8 mouse cellular contexts compared by ENCODE assay signal in genomic region chr1:134095721-134096120, GRCm38 (mm10). TPM values are rescaled to one million over a fixed set of nuclear protein-coding genes. Genes with fewer than 3 reads are reported as not detected.
DNase-seq lines count a peak whose midpoint lies in the region; ATAC-seq and TF ChIP-seq lines count a peak whose summit lies in the region.

No protein-coding gene starts in this region.

- peaks cover 67% of the 10 kb centered on the region for H3K4me1 ChIP-seq in heart, postnatal 0 days (ENCODE audit: control insufficient read depth, insufficient read depth)
- peaks cover 69% of the 10 kb centered on the region for H3K4me1 ChIP-seq in brown adipose tissue, adult 24 weeks (ENCODE audit: control insufficient read depth, insufficient read depth, insufficient read length, low read length)
- peaks cover 21% of the 10 kb centered on the region for H3K4me1 ChIP-seq in forebrain, postnatal 0 days (ENCODE audit: insufficient read depth)
- peaks cover 26% of the 10 kb centered on the region for H3K4me1 ChIP-seq in midbrain, embryonic 11.5 days (ENCODE audit: control insufficient read depth, insufficient read depth, low read length)

- no peak overlapping the region for H3K4me2 ChIP-seq in heart, postnatal 0 days (ENCODE audit: low read depth, low read length)
- H3K4me2 ChIP-seq in forebrain, postnatal 0 days (ENCODE audit: low read depth) = no peak overlapping the region
- H3K4me2 ChIP-seq in midbrain, embryonic 11.5 days = no peak overlapping the region

- TF ChIP-seq CTCF in heart, postnatal 0 days (IDR thresholded peaks at IDR 0.05; ENCODE audit: low read depth) = no peak
- no peak for TF ChIP-seq CTCF in forebrain, postnatal 0 days (IDR thresholded peaks at IDR 0.05; ENCODE audit: low read depth)

- intact Hi-C loops in heart, postnatal 36 days (cut with DNase I) = no loop called here

- WGBS in heart, postnatal 0 days = 78% methylated on average over 4 of the region's 4 CpGs
- 55% methylated on average over 4 of the region's 4 CpGs for WGBS in forebrain, postnatal 0 days
- 90% methylated on average over 4 of the region's 4 CpGs for WGBS in midbrain, embryonic 11.5 days

- H3K27me3 ChIP-seq in heart, postnatal 0 days (ENCODE audit: control insufficient read depth, insufficient read depth, low read length) = no peaks in the 10 kb centered on the region
- H3K27me3 ChIP-seq in forebrain, postnatal 0 days (ENCODE audit: insufficient read depth, low read length) = no peaks in the 10 kb centered on the region
- no peaks in the 10 kb centered on the region for H3K27me3 ChIP-seq in midbrain, embryonic 11.5 days (ENCODE audit: control insufficient read depth, insufficient read depth, low read length)

- H3K9ac ChIP-seq in heart, postnatal 0 days (replicated peaks; ENCODE audit: low read depth, low read length) = peak overlapping the region; percentile 41
- H3K9ac ChIP-seq in forebrain, postnatal 0 days = no peak overlapping the region
- H3K9ac ChIP-seq in midbrain, embryonic 11.5 days (ENCODE audit: low read length) = no peak overlapping the region

- no peaks in the 10 kb centered on the region for H3K36me3 ChIP-seq in heart, postnatal 0 days (replicated peaks; ENCODE audit: control insufficient read depth, insufficient read depth, low read length)
- no peaks in the 10 kb centered on the region for H3K36me3 ChIP-seq in forebrain, postnatal 0 days (ENCODE audit: insufficient read depth)
- H3K36me3 ChIP-seq in midbrain, embryonic 11.5 days (ENCODE audit: control insufficient read depth, insufficient read depth, low read length) = no peaks in the 10 kb centered on the region

- DNase-seq in heart, postnatal 0 days (ENCODE audit: low spot score) = no peak
- no peak for DNase-seq in heart, postnatal 36 days
- DNase-seq in forebrain, postnatal 0 days = no peak
- no peak for DNase-seq in midbrain, embryonic 11.5 days (ENCODE audit: low spot score, missing footprints)
- no peak for DNase-seq in gastrocnemius, adult 18-20 months (ENCODE audit: low spot score)
- no peak for DNase-seq in cerebellum, adult 9-11 months
- DNase-seq in kidney, postnatal 25 days = no peak

- H3K9me3 ChIP-seq in heart, postnatal 0 days (replicated peaks; ENCODE audit: control insufficient read depth, low read length) = no peaks in the 10 kb centered on the region
- no peaks in the 10 kb centered on the region for H3K9me3 ChIP-seq in forebrain, postnatal 0 days (ENCODE audit: low read length)
- H3K9me3 ChIP-seq in midbrain, embryonic 11.5 days (ENCODE audit: control insufficient read depth, low read length) = no peaks in the 10 kb centered on the region

- no peak overlapping the region for H3K4me3 ChIP-seq in heart, postnatal 0 days (ENCODE audit: low read depth, low read length)
- no peak overlapping the region for H3K4me3 ChIP-seq in brown adipose tissue, adult 24 weeks (ENCODE audit: insufficient read depth, low read depth, low read length)
- no peak overlapping the region for H3K4me3 ChIP-seq in forebrain, postnatal 0 days (ENCODE audit: low read depth, low read length)
- no peak overlapping the region for H3K4me3 ChIP-seq in midbrain, embryonic 11.5 days (ENCODE audit: low read depth, low read length)

- no peak for TF ChIP-seq EP300 in heart, postnatal 0 days (IDR thresholded peaks at IDR 0.05; ENCODE audit: low read depth)

- H3K27ac ChIP-seq in heart, postnatal 0 days (ENCODE audit: low read depth) = peak overlapping the region; percentile 99
- H3K27ac ChIP-seq in brown adipose tissue, adult 24 weeks (replicated peaks; ENCODE audit: low read depth, low read length) = peak overlapping the region; percentile 96
- peak overlapping the region; percentile 74; the same call in 1 of the 2 replicates for H3K27ac ChIP-seq in forebrain, postnatal 0 days (ENCODE audit: low read depth, low read length)
- H3K27ac ChIP-seq in midbrain, embryonic 11.5 days (ENCODE audit: low read depth, low read length) = peak overlapping the region; percentile 62; the same call in 1 of the 2 replicates

- ATAC-seq in heart, postnatal 0 days (ENCODE audit: insufficient read depth, low read depth) = no peak
- ATAC-seq in forebrain, postnatal 0 days = no peak
- no peak for ATAC-seq in midbrain, embryonic 11.5 days (ENCODE audit: low FRiP score)

RNA-seq across cellular contexts. Expression of gene Chit1, which starts 15.3 kb away (rescaled TPM):
- 0.76 and 1.5 TPM in 2 replicates for total RNA-seq in heart, postnatal 0 days (2014; rRNA removed; ENCODE audit: low replicate concordance)
- polyA plus RNA-seq in heart, postnatal 0 days (2015; fragmentation: Nextera tagmentation; extraction: Ambion mirVana) = 0.19 and 0.30 TPM in 2 replicates
- not detected for total RNA-seq in heart, postnatal 36 days (2021)
- not detected in 2 replicates for polyA plus RNA-seq in brown adipose tissue, adult 24 weeks (2012; ENCODE audit: insufficient read depth, insufficient read length, missing spikeins)
- 0.19 and 0.46 TPM in 2 replicates for total RNA-seq in forebrain, postnatal 0 days (2014; rRNA removed)
- 0.30 and 0.41 TPM in 2 replicates for polyA plus RNA-seq in forebrain, postnatal 0 days (2015; fragmentation: Nextera tagmentation; extraction: Ambion mirVana)
- not detected in 2 replicates for polyA plus RNA-seq in midbrain, embryonic 11.5 days (2014; fragmentation: Nextera tagmentation; extraction: Ambion mirVana)
- total RNA-seq in gastrocnemius, adult 18-20 months (2021) = not detected

RNA-seq across cellular contexts. Expression of gene Btg2, which starts 16.8 kb away (rescaled TPM):
- total RNA-seq in heart, postnatal 0 days (2014; rRNA removed; ENCODE audit: low replicate concordance) = 46.8 and 52.9 TPM in 2 replicates
- 27.4 and 33.7 TPM in 2 replicates for polyA plus RNA-seq in heart, postnatal 0 days (2015; fragmentation: Nextera tagmentation; extraction: Ambion mirVana)
- total RNA-seq in heart, postnatal 36 days (2021) = 10 to 100 TPM; 26.6 to 61.0 TPM
- 16.6 and 53.4 TPM in 2 replicates for polyA plus RNA-seq in brown adipose tissue, adult 24 weeks (2012; ENCODE audit: insufficient read depth, insufficient read length, missing spikeins)
- total RNA-seq in forebrain, postnatal 0 days (2014; rRNA removed) = 9.2 and 11.9 TPM in 2 replicates
- polyA plus RNA-seq in forebrain, postnatal 0 days (2015; fragmentation: Nextera tagmentation; extraction: Ambion mirVana) = 10.1 and 12.0 TPM in 2 replicates
- polyA plus RNA-seq in midbrain, embryonic 11.5 days (2014; fragmentation: Nextera tagmentation; extraction: Ambion mirVana) = 150 and 153 TPM in 2 replicates
- total RNA-seq in gastrocnemius, adult 18-20 months (2021) = 10 to 100 TPM; 41.2 to 63.7 TPM

RNA-seq across cellular contexts. Expression of gene Fmod, which starts 58.7 kb away (rescaled TPM):
- total RNA-seq in heart, postnatal 0 days (2014; rRNA removed; ENCODE audit: low replicate concordance) = 11.2 and 12.5 TPM in 2 replicates
- 7.7 and 8.9 TPM in 2 replicates for polyA plus RNA-seq in heart, postnatal 0 days (2015; fragmentation: Nextera tagmentation; extraction: Ambion mirVana)
- 10 to 100 TPM in 1 of 2 experiments, 1 to 10 TPM in 1; 8.6 to 13.2 TPM for total RNA-seq in heart, postnatal 36 days (2021)
- polyA plus RNA-seq in brown adipose tissue, adult 24 weeks (2012; ENCODE audit: insufficient read depth, insufficient read length, missing spikeins) = 0.38 and 0.55 TPM in 2 replicates
- 7.0 and 14.2 TPM in 2 replicates for total RNA-seq in forebrain, postnatal 0 days (2014; rRNA removed)
- 14.7 and 19.6 TPM in 2 replicates for polyA plus RNA-seq in forebrain, postnatal 0 days (2015; fragmentation: Nextera tagmentation; extraction: Ambion mirVana)
- 5.7 and 6.8 TPM in 2 replicates for polyA plus RNA-seq in midbrain, embryonic 11.5 days (2014; fragmentation: Nextera tagmentation; extraction: Ambion mirVana)
- total RNA-seq in gastrocnemius, adult 18-20 months (2021) = 100 to 1,000 TPM in 1 of 2 experiments, 10 to 100 TPM in 1; 41.0 to 107 TPM
